Mouse (Mus musculus): ENCODE data around the gene Slc39a9.

The Slc39a9 gene

GRCm38 (mm10) chr12:80698526-80699143 is 55.0 kb downstream of the Slc39a9 start:
- in situ Hi-C loops (cut with MboI; ENCODE audit: low pct_unique_long_range_greater_than_20kb in 1 of 2, low sequenced_read_pairs in 2 of 2, unreplicated experiment in 1 of 2) = no loop called here

GRCm38 (mm10) chr12:80699144-80699531 is 55.5 kb downstream of the Slc39a9 start:
- in situ Hi-C loops (cut with MboI; ENCODE audit: low pct_unique_long_range_greater_than_20kb in 1 of 2, low sequenced_read_pairs in 2 of 2, unreplicated experiment in 1 of 2) = no loop called here

GRCm38 (mm10) chr12:80701332-80701731 is 57.6 kb downstream of the Slc39a9 start:
- in situ Hi-C loops (cut with MboI; ENCODE audit: low pct_unique_long_range_greater_than_20kb in 1 of 2, low sequenced_read_pairs in 2 of 2, unreplicated experiment in 1 of 2) = no loop called here

GRCm38 (mm10) chr12:80706208-80706914 is 62.7 kb downstream of the Slc39a9 start:
- in situ Hi-C loops (cut with MboI; ENCODE audit: low pct_unique_long_range_greater_than_20kb in 1 of 2, low sequenced_read_pairs in 2 of 2, unreplicated experiment in 1 of 2) = no loop called here

GRCm38 (mm10) chr12:80706915-80707604 is 63.4 kb downstream of the Slc39a9 start:
- in situ Hi-C loops (cut with MboI; ENCODE audit: low pct_unique_long_range_greater_than_20kb in 1 of 2, low sequenced_read_pairs in 2 of 2, unreplicated experiment in 1 of 2) = no loop called here

GRCm38 (mm10) chr12:80715915-80716314 is 72.2 kb downstream of the Slc39a9 start:
- in situ Hi-C loops (cut with MboI; ENCODE audit: low pct_unique_long_range_greater_than_20kb in 1 of 2, low sequenced_read_pairs in 2 of 2, unreplicated experiment in 1 of 2) = no loop called here

- in situ Hi-C loops (cut with MboI; ENCODE audit: low pct_unique_long_range_greater_than_20kb in 1 of 2, low sequenced_read_pairs in 2 of 2, unreplicated experiment in 1 of 2) = no loop called here
Observed at GRCm38 (mm10) chr12:80719141-80719540, 75.5 kb downstream of the Slc39a9 start.

GRCm38 (mm10) chr12:80720507-80720906 is 76.8 kb downstream of the Slc39a9 start:
- in situ Hi-C loops (cut with MboI; ENCODE audit: low pct_unique_long_range_greater_than_20kb in 1 of 2, low sequenced_read_pairs in 2 of 2, unreplicated experiment in 1 of 2) = no loop called here

GRCm38 (mm10) chr12:80721458-80721857 is 77.8 kb downstream of the Slc39a9 start:
- in situ Hi-C loops (cut with MboI; ENCODE audit: low pct_unique_long_range_greater_than_20kb in 1 of 2, low sequenced_read_pairs in 2 of 2, unreplicated experiment in 1 of 2) = no loop called here

- in situ Hi-C loops (cut with MboI; ENCODE audit: low pct_unique_long_range_greater_than_20kb in 1 of 2, low sequenced_read_pairs in 2 of 2, unreplicated experiment in 1 of 2) = no loop called here
Observed at GRCm38 (mm10) chr12:80724853-80725559, 81.3 kb downstream of the Slc39a9 start.

GRCm38 (mm10) chr12:80728207-80728606 is 84.5 kb downstream of the Slc39a9 start:
- in situ Hi-C loops (cut with MboI; ENCODE audit: low pct_unique_long_range_greater_than_20kb in 1 of 2, low sequenced_read_pairs in 2 of 2, unreplicated experiment in 1 of 2) = no loop called here

GRCm38 (mm10) chr12:80728814-80729213 is 85.1 kb downstream of the Slc39a9 start:
- in situ Hi-C loops (cut with MboI; ENCODE audit: low pct_unique_long_range_greater_than_20kb in 1 of 2, low sequenced_read_pairs in 2 of 2, unreplicated experiment in 1 of 2) = no loop called here

GRCm38 (mm10) chr12:80729758-80730530 is 86.3 kb downstream of the Slc39a9 start:
- in situ Hi-C loops (cut with MboI; ENCODE audit: low pct_unique_long_range_greater_than_20kb in 1 of 2, low sequenced_read_pairs in 2 of 2, unreplicated experiment in 1 of 2) = no loop called here

- in situ Hi-C loops (cut with MboI; ENCODE audit: low pct_unique_long_range_greater_than_20kb in 1 of 2, low sequenced_read_pairs in 2 of 2, unreplicated experiment in 1 of 2) = no loop called here
Observed at GRCm38 (mm10) chr12:80730567-80730966, 86.9 kb downstream of the Slc39a9 start.

Measured in mouse embryonic stem cell (cell line).